Mouse (Mus musculus): ENCODE measurements around the gene Agap2. TPM values are rescaled to one million over a fixed set of nuclear protein-coding genes. Genes with fewer than 3 reads are reported as not detected.

Gene Agap2
- polyA plus RNA-seq (2017; shearing (Covaris generic)), result 19.0 TPM

DNA sequence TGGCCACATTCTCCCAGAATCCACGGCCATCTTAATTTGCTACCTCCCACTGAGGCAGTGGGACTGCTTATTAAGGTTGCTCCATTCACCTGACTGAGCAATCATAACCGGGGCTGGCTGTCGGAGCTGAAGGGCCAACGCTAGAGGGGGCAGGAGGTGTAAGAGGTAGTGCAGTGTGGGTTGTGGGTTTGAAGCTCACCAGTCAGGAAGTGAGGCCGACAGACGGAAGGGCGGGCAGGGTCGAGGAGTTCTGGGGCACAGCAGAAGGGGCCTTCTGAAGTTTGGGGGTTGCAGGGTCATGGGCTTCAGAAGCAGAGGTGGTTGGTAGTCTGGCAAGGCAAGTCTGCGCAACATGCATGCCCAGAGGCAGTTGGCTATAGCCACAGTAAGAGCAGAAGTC, at the start of gene Agap2:
Agap2 (plus strand) TSS at position 205 of the 400 bp plus-strand sequence.

GRCm38 (mm10) chr10:127030336-127031296, 44.5 kb upstream of the Agap2 start, which contains the start of gene Tsfm:
Tsfm (minus strand) TSS chr10:127030840.

GRCm38 (mm10) chr10:127041274-127041766, 33.8 kb upstream of the Agap2 start, which contains the start of the genes Mettl1 and Eef1akmt3:
Mettl1 (plus strand) TSS chr10:127041414.
Eef1akmt3 (minus strand) TSS chr10:127041513.

GRCm38 (mm10) chr10:127047954-127048353, 27.1 kb upstream of the Agap2 start, which contains the start of gene Cyp27b1:
Cyp27b1 (plus strand) TSS chr10:127048250.

DNA sequence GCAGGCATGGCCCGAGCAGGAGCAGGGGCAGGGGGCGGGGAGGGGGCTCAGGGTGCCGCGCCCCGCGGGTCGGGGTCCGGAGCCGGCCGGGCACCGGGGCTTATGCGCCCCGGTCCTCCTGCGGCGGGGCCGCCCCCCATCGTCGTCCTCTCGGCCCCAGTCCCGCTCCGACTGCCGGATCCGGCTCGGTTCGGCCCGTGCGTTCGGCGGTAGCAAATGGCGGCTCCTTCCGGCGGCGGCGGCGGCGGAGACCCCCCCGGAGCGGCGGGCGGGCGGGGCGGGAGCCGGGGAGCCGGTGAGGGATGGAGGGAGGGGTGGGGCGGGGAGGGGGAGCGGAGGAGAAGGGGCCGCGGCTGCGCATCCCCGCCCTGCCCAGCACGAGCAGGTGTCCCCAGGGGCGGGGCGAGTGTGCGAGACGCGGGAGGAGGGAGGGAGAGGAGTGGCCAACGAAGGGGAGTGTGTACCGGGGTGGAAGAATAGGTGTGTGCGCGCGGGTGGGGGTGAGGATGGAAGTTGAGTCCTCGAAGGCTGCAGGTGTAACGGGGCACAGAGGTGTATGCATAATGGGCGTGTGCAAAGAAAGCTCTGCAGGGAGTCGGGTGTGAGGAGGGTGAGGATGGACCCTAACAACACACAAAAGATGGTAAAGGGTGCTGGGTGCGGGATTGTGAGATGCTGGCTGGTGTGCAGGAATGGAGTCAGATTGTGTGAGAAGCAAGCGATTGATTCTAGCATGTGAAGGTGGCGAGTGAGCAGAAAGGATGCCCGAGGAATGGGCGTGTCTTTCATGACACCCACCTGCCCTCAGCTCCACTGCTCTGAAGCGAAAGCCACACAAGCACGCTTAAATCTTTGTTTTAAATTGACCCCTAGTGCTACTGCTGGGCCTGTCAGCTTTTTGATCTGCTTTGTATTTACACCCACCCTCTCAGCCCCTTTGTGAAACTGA, 14.8 kb upstream of the Agap2 start, which contains the start of gene March9:
March9 (minus strand) TSS at position 217 of the 949 bp plus-strand sequence.

GRCm38 (mm10) chr10:127063239-127063872, 11.7 kb upstream of the Agap2 start, which contains the start of gene Cdk4:
Cdk4 (plus strand) TSS chr10:127063534.

GRCm38 (mm10) chr10:127070190-127071121, 4.6 kb upstream of the Agap2 start, which contains the start of gene Tspan31:
Tspan31 (minus strand) TSS chr10:127070264.

DNA sequence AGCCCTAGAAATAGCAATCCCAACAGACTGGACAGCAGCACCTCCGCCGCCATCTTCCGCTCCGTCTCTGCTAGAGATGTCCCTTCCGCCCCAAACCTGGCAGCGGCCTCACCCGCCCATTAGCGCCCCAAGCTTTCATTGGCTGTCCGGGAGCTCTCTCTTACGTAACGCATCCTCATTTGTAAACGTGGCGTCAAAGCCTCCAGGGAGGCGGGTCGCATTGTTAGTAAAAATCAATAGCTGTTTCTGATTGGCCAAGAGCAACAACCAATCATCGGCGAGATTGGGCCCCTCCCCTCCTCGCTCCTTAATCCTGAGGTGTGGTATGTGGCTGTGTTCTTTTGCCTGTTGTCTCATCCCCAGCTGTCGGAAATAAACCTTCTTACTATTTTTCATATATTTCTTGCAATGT, 46.0 kb downstream of the Agap2 start, which contains the start of gene Os9:
Os9 (minus strand) TSS at position 66 of the 412 bp plus-strand sequence.

Other genes starting within 250 kb of the Agap2 start
- gene Atp23, start 173.9 kb upstream of the Agap2 start, polyA plus RNA-seq (2017; shearing (Covaris generic)), result 7.3 TPM
- 39.4 TPM for gene Ctdsp2, start 96.6 kb upstream of the Agap2 start, polyA plus RNA-seq (2017; shearing (Covaris generic))
- 0.37 TPM for gene Avil, start 74.6 kb upstream of the Agap2 start, polyA plus RNA-seq (2017; shearing (Covaris generic))
- 21.6 TPM for gene Tsfm, start 44.4 kb upstream of the Agap2 start, polyA plus RNA-seq (2017; shearing (Covaris generic))
- 12.8 TPM for gene Mettl1, start 33.9 kb upstream of the Agap2 start, polyA plus RNA-seq (2017; shearing (Covaris generic))
- gene Eef1akmt3, start 33.8 kb upstream of the Agap2 start, polyA plus RNA-seq (2017; shearing (Covaris generic)), result 0.41 TPM
- not detected for gene Cyp27b1, start 27.0 kb upstream of the Agap2 start, polyA plus RNA-seq (2017; shearing (Covaris generic))
- 1.2 TPM for gene March9, start 15.1 kb upstream of the Agap2 start, polyA plus RNA-seq (2017; shearing (Covaris generic))
- 125 TPM for gene Cdk4, start 11.8 kb upstream of the Agap2 start, polyA plus RNA-seq (2017; shearing (Covaris generic))
- 110 TPM for gene Tspan31, start 5.0 kb upstream of the Agap2 start, polyA plus RNA-seq (2017; shearing (Covaris generic))
- gene Os9, start 45.8 kb downstream of the Agap2 start, polyA plus RNA-seq (2017; shearing (Covaris generic)), result 154 TPM
- 677 TPM for gene B4galnt1, start 89.9 kb downstream of the Agap2 start, polyA plus RNA-seq (2017; shearing (Covaris generic))
- gene Slc26a10, start 105.4 kb downstream of the Agap2 start, polyA plus RNA-seq (2017; shearing (Covaris generic)), result 11.0 TPM
- gene Arhgef25, start 114.8 kb downstream of the Agap2 start, polyA plus RNA-seq (2017; shearing (Covaris generic)), result not detected
- 109 TPM for gene Dtx3, start 120.4 kb downstream of the Agap2 start, polyA plus RNA-seq (2017; shearing (Covaris generic))
- gene Pip4k2c, start 136.3 kb downstream of the Agap2 start, polyA plus RNA-seq (2017; shearing (Covaris generic)), result 28.9 TPM
- not detected for gene Kif5a, start 188.1 kb downstream of the Agap2 start, polyA plus RNA-seq (2017; shearing (Covaris generic))
- gene Dctn2, start 191.1 kb downstream of the Agap2 start, polyA plus RNA-seq (2017; shearing (Covaris generic)), result 74.6 TPM
- gene Mbd6, start 213.7 kb downstream of the Agap2 start, polyA plus RNA-seq (2017; shearing (Covaris generic)), result 8.4 TPM
- 55.4 TPM for gene Mars, start 236.5 kb downstream of the Agap2 start, polyA plus RNA-seq (2017; shearing (Covaris generic))
- gene Arhgap9, start 246.7 kb downstream of the Agap2 start, polyA plus RNA-seq (2017; shearing (Covaris generic)), result 193 TPM

All from effector memory CD4-positive, alpha-beta T cell, adult 5 months (primary cell).